Mouse (Mus musculus): ENCODE data around the gene Ugdh. TPM values are rescaled to one million over a fixed set of nuclear protein-coding genes. Genes with fewer than 3 reads are reported as not detected.
"Not testable (repeated sequence)": the region's sequence is repeated elsewhere in the genome, so short reads cannot be mapped to it uniquely, and the experiment has no call there.

The Ugdh gene
- total RNA-seq (2021) (10 to 100 TPM; 13.6 to 18.0 TPM), polyA plus RNA-seq (2012; rRNA removed) (6.1 and 12.7 TPM in 2 replicates)
- long read RNA-seq, transcript Ugdh-201 (12 exons, 2,550 nt), result major isoform, 24 of 26 reads
- long read RNA-seq, partial matches to known transcripts, result 1 of 26 reads
- long read RNA-seq, other reads (novel, unspliced or antisense), result 1 of 26 reads

DNA sequence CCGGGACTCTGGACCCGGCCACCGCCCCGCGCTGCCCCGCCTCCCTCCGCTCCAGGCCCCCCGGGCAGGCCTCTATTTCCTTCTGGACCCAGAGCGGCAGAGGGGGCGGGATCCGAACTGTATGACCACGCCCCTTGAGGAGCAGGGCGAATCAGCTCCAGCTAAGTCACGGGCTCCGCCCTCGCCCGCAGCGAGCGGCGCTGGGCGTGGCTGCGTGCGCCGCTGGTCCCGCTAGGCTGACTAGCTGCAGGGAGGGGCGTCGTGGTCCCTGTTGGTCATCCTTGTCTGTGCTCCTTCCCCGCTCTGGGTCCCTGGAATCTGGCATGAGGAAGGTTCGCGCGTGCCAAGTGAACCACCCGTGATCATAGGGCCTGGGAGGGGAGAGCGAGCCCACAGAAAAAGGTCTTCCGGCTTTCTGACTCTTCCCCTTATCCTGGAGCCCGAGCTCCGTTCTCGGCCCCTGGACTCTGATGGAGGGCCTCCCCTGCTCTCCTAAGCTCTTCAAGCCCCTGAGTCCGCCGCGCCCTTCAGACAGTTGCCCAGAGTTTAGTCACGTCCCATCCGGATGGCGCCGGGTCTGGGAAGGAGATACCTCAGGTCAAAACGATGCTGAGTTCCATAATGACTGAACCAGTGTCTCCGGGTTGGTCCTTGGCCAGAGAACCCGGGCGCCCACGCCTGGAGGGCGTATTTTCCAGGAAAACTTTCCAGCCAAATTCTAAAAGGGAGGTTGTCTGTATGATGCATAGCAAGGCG, at the start of gene Ugdh:
Gene Ugdh (minus strand): TSS at position 144 of the 756 bp plus-strand sequence.
- DNase-seq, result peak; percentile 97 to 99
- intact Hi-C loops (cut with DNase I), result loop anchor here (1.0 to 5.0 kb wide), 3 partner anchors 45 to 101 kb away; partner anchors contain the start of genes Gm43552, Lias, Rpl9 and Smim14
- H3K4me1 ChIP-seq (ENCODE audit: control insufficient read depth, insufficient read depth, low read length), result peaks cover 2% of the 10 kb centered on the region; the same call in 1 of the 2 replicates
- H3K27ac ChIP-seq, result peak within 1 kb of the TSS; percentile 96
- WGBS, result under 1% methylated on average over 51 of the region's 51 CpGs
- TF ChIP-seq POLR2A (IDR thresholded peaks at IDR 0.05; ENCODE audit: insufficient read depth, low read depth, low read length) (peak; percentile 97), CTCF (IDR thresholded peaks at IDR 0.05) (peak; percentile 14; the same call in 1 of the 2 replicates), EP300 (IDR thresholded peaks at IDR 0.05; ENCODE audit: insufficient read depth, low read depth, low read length) (0 out of 2 replicates have a peak, but pooled peaks have one; percentile 57)
- no peaks in the 10 kb centered on the region for H3K36me3 ChIP-seq (ENCODE audit: control insufficient read depth, insufficient read depth, low read length)
- H3K27me3 ChIP-seq (ENCODE audit: control insufficient read depth, insufficient read depth, low read length), result no peaks in the 10 kb centered on the region
- peak within 1 kb of the TSS; percentile 87 for H3K4me3 ChIP-seq
- peak within 1 kb of the TSS; percentile 93 for H3K9ac ChIP-seq (ENCODE audit: low read depth, low read length)
- no peaks in the 10 kb centered on the region for H3K79me2 ChIP-seq (replicated peaks; ENCODE audit: control insufficient read depth, insufficient read depth, low read length)

DNA sequence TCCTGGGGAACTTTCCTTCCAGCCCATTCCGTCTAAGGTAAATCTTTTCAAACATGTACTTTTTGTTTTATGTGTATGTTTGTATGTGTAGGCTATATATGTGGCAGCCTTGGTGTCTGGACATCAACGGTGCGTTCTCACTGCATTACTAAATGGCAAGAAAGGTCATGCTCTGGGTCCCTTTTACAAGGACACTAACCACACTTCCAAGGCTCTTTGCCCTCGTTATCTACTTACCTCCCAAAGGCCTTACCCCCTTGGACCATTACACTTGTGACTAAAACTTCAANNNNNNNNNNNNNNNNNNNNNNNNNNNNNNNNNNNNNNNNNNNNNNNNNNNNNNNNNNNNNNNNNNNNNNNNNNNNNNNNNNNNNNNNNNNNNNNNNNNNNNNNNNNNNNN, 47.2 kb upstream of the Ugdh start:
- DNase-seq, result no peak
- H3K4me3 ChIP-seq, result no peak overlapping the region
- H3K79me2 ChIP-seq (replicated peaks; ENCODE audit: control insufficient read depth, insufficient read depth, low read length), result 0 out of 2 replicates have a peak, but pooled peaks cover 2% of the 10 kb centered on the region
- no peak overlapping the region for H3K27ac ChIP-seq
- TF ChIP-seq POLR2A (IDR thresholded peaks at IDR 0.05; ENCODE audit: insufficient read depth, low read depth, low read length) (no peak), CTCF (IDR thresholded peaks at IDR 0.05) (no peak), EP300 (IDR thresholded peaks at IDR 0.05; ENCODE audit: insufficient read depth, low read depth, low read length) (no peak)
- 86% methylated on average over 4 of the region's 4 CpGs for WGBS
- intact Hi-C loops (cut with DNase I), result no loop called here
- peaks cover 15% of the 10 kb centered on the region for H3K36me3 ChIP-seq (ENCODE audit: control insufficient read depth, insufficient read depth, low read length)
- H3K9ac ChIP-seq (ENCODE audit: low read depth, low read length), result no peak overlapping the region
- no peaks in the 10 kb centered on the region for H3K27me3 ChIP-seq (ENCODE audit: control insufficient read depth, insufficient read depth, low read length)
- peaks cover 14% of the 10 kb centered on the region for H3K4me1 ChIP-seq (ENCODE audit: control insufficient read depth, insufficient read depth, low read length)

DNA sequence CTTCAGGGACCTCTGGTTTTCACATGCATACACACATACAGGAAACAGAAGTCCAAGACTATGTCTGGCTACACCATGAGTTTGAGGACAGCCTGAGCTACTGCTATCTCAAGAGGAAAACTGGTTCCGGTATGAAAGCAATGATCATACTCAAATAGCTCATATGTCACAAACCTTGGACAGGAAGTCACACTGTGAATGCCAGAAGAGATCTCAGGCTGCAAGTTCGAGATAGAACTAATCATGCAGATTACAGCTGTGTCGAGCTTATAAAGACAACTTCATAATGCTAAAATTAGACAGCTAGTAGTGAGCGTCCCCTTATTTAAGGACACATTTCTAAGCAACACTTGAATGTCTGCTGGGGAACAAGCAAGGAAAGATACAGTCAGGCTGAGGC, 44.8 kb upstream of the Ugdh start:
- intact Hi-C loops (cut with DNase I), result no loop called here
- Histone ChIP-seq H3K9ac (ENCODE audit: low read depth, low read length) (no peak overlapping the region), H3K4me3 (no peak overlapping the region), H3K36me3 (ENCODE audit: control insufficient read depth, insufficient read depth, low read length) (peaks cover 10% of the 10 kb centered on the region), H3K27me3 (ENCODE audit: control insufficient read depth, insufficient read depth, low read length) (no peaks in the 10 kb centered on the region), H3K27ac (peak overlapping the region; percentile 58), H3K79me2 (replicated peaks; ENCODE audit: control insufficient read depth, insufficient read depth, low read length) (0 out of 2 replicates have a peak, but pooled peaks cover 2% of the 10 kb centered on the region), H3K4me1 (ENCODE audit: control insufficient read depth, insufficient read depth, low read length) (peaks cover 10% of the 10 kb centered on the region)
- TF ChIP-seq CTCF (IDR thresholded peaks at IDR 0.05) (no peak), EP300 (IDR thresholded peaks at IDR 0.05; ENCODE audit: insufficient read depth, low read depth, low read length) (no peak), POLR2A (IDR thresholded peaks at IDR 0.05; ENCODE audit: insufficient read depth, low read depth, low read length) (no peak)
- no peak for DNase-seq
- WGBS, result under 1% methylated on average over 4 of the region's 4 CpGs

DNA sequence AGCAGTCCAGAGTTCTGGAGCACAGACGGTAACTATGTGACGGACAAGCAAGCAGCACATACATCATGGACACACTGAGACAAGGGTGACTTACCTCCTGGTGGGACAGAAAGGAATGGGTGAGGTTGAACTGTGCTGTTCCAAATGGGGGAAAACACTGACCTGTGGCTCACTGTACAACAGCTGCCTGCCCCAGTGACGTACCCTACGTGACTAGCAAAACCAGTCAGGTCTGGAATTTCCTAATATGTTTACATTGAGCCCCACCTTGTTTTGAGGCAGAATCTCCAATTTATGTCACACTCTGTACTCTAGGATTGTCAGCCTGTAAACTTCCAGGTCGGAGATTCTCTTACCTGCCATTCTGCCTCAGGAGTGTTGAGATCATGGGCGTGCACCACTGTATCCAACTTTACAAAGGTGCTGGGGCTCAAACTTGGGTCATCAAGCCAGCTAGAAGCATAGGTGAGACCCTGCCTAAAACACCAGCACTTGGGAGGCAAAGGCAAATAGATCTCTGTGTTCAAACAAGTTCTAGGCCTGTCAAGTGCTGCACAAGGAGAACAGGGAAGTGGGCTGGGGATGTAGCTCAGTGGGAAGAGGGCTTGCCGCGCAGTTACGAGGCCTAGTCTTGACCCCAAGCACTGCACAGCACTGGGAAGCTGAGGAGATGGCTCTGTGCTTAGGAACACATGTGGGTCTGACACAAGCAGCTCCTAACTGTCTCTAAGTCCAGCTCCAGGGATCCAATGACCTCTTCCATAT, 44.1 kb upstream of the Ugdh start:
- peaks cover 10% of the 10 kb centered on the region for H3K4me1 ChIP-seq (ENCODE audit: control insufficient read depth, insufficient read depth, low read length)
- no peak for DNase-seq
- H3K36me3 ChIP-seq (ENCODE audit: control insufficient read depth, insufficient read depth, low read length), result peaks cover 10% of the 10 kb centered on the region
- WGBS, result 92% methylated on average over 9 of the region's 9 CpGs
- no peak for TF ChIP-seq CTCF (IDR thresholded peaks at IDR 0.05)
- TF ChIP-seq EP300 (IDR thresholded peaks at IDR 0.05; ENCODE audit: insufficient read depth, low read depth, low read length), result no peak
- TF ChIP-seq POLR2A (IDR thresholded peaks at IDR 0.05; ENCODE audit: insufficient read depth, low read depth, low read length), result no peak
- peak overlapping the region; percentile 58 for H3K27ac ChIP-seq
- intact Hi-C loops (cut with DNase I), result no loop called here
- H3K4me3 ChIP-seq, result no peak overlapping the region
- no peak overlapping the region for H3K9ac ChIP-seq (ENCODE audit: low read depth, low read length)
- no peaks in the 10 kb centered on the region for H3K27me3 ChIP-seq (ENCODE audit: control insufficient read depth, insufficient read depth, low read length)
- H3K79me2 ChIP-seq (replicated peaks; ENCODE audit: control insufficient read depth, insufficient read depth, low read length), result 0 out of 2 replicates have a peak, but pooled peaks cover 2% of the 10 kb centered on the region

DNA sequence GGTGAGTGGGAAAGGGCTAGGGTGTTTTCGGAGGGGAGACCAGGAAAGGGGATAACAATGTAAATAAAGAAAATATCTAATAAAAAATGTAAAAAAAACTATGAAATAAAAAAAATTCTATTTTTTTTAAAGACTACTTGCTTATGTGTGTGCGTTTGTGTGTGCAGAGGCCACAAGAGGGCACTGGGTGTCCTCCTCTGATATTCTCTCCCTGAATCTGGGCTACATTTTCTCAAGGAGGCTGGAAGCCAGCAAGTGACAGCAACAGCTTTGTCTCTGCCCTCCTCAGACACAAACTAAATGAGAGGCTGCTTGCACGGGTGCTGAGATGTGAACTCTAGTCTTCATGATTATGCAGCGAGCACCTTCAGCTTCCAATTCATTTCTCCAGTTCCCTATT, 42.5 kb upstream of the Ugdh start:
- Histone ChIP-seq H3K4me3 (no peak overlapping the region), H3K27me3 (ENCODE audit: control insufficient read depth, insufficient read depth, low read length) (no peaks in the 10 kb centered on the region), H3K27ac (no peak overlapping the region), H3K9ac (ENCODE audit: low read depth, low read length) (no peak overlapping the region), H3K79me2 (replicated peaks; ENCODE audit: control insufficient read depth, insufficient read depth, low read length) (0 out of 2 replicates have a peak, but pooled peaks cover 2% of the 10 kb centered on the region), H3K4me1 (ENCODE audit: control insufficient read depth, insufficient read depth, low read length) (peaks cover 9% of the 10 kb centered on the region), H3K36me3 (ENCODE audit: control insufficient read depth, insufficient read depth, low read length) (peaks cover 14% of the 10 kb centered on the region)
- DNase-seq, result peak in 1 of 2 experiments; percentile 56
- 63% methylated on average over 4 of the region's 4 CpGs for WGBS
- intact Hi-C loops (cut with DNase I), result no loop called here
- TF ChIP-seq EP300 (IDR thresholded peaks at IDR 0.05; ENCODE audit: insufficient read depth, low read depth, low read length) (no peak), CTCF (IDR thresholded peaks at IDR 0.05) (peak; percentile 68), POLR2A (IDR thresholded peaks at IDR 0.05; ENCODE audit: insufficient read depth, low read depth, low read length) (no peak)

DNA sequence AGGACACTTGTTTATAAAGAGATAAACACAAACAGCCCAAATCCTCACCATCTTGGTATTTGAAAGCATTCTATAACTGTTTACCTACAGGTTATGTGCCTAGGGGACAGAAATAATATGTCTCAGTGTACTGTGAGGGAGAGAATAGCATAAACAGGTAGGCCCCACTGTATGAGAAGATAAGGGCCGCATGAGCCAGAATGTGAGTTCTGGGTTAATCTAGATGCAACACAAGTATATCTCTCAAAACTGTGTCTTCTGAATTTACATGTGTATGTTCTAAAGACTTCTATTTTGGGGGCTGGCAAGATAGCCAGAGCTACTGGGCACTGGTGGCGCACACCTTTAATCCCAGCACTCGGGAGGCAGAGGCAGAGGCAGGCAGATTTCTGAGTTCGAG, 41.0 kb upstream of the Ugdh start:
- DNase-seq; H3K27ac ChIP-seq; intact Hi-C loops (cut with DNase I); H3K4me3 ChIP-seq; H3K4me1 ChIP-seq (ENCODE audit: control insufficient read depth, insufficient read depth, low read length); H3K79me2 ChIP-seq (replicated peaks; ENCODE audit: control insufficient read depth, insufficient read depth, low read length); H3K9ac ChIP-seq (ENCODE audit: low read depth, low read length); H3K27me3 ChIP-seq (ENCODE audit: control insufficient read depth, insufficient read depth, low read length): not testable (repeated sequence)
- WGBS, result 91% methylated on average over 4 of the region's 4 CpGs
- peaks cover 12% of the 10 kb centered on the region for H3K36me3 ChIP-seq (ENCODE audit: control insufficient read depth, insufficient read depth, low read length)
